Mouse (Mus musculus) megakaryocyte, embryonic 14.5 days (primary cell): ENCODE results near the gene Acot7.

Source experiments
- FLI1 ChIP-seq: IDR thresholded peaks from 2 replicates; pipeline ENCODE4 v1.6.1; 2012; ENCODE audit warnings: low read length, inconsistent platforms, mixed read lengths
- GATA1 ChIP-seq: IDR thresholded peaks from 3 replicates; pipeline ENCODE4 v1.6.1; 2012; ENCODE audit warnings: mixed read lengths, low read length, inconsistent platforms, borderline replicate concordance

- TF ChIP-seq FLI1 (no peak), GATA1 (no peak)
Measured at GRCm38 (mm10) chr4:152151966-152152544, 25.9 kb upstream of the Acot7 start, which contains the start of gene Espn.
